Mouse (Mus musculus) brown adipose tissue, adult 24 weeks (tissue): Measurements from ENCODE around the gene Best3. TPM values are rescaled to one million over a fixed set of nuclear protein-coding genes. Genes with fewer than 3 reads are reported as not detected.
A peak's percentile ranks its signal among the peaks of the same experiment; 100 is the strongest.

ENCODE experiments used
- H3K27ac ChIP-seq: fragments of 200-500 bp; replicated peaks from 2 replicates; pipeline ENCODE4 v1.5.1; 2012; ENCODE audit warnings: low read depth, mild to moderate bottlenecking, low read length
- H3K4me1 ChIP-seq: fragments of 200-500 bp; 2 replicates; pipeline ENCODE4 v1.6.1; 2012; ENCODE audit warnings: low read length, mixed read lengths; ENCODE audit not compliant: control insufficient read depth, insufficient read depth, insufficient read length
- H3K4me3 ChIP-seq: fragments of 200-500 bp; 2 replicates; pipeline ENCODE4 v1.5.1; 2012; ENCODE audit warnings: low read depth, mild to moderate bottlenecking, low read length, moderate library complexity; ENCODE audit not compliant: insufficient read depth
- polyA plus RNA-seq: library from polyadenylated mRNA; stranded (reverse); fragments of >200 nt; gene quantifications from 2 replicates; pipeline ENCODE4 v1.2.4, GENCODE M21; 2012; ENCODE audit not compliant: missing spikeins, insufficient read depth, insufficient read length

The Best3 gene
- polyA plus RNA-seq, 1 experiment: not detected

DNA sequence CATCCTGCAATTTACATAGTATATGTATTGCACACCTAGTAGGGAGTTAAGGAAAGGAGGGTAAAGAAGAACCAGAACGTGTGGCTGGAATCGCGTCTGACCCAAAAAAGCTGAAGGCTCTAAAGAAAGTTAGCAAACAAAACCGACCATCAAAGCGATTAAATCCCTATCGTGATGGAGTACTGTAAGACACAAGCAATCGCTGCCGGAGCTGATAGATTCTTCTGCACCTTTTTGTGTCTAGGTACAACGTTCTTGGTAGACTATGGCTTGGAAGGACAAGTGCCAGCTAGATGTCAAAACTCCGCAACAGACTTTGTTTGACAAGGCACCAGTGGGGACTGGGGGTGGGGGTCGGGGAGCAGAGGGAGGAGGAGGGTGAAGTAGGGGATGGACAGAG, 22.0 kb upstream of the Best3 start:
- Histone ChIP-seq H3K4me3 (no peak overlapping the region), H3K27ac (no peak overlapping the region), H3K4me1 (no peaks in the 10 kb centered on the region)

- H3K27ac ChIP-seq: no peak overlapping the region
- no peak overlapping the region for H3K4me3 ChIP-seq
- no peaks in the 10 kb centered on the region for H3K4me1 ChIP-seq
Observed at GRCm38 (mm10) chr10:116964571-116964970, 21.5 kb upstream of the Best3 start.

GRCm38 (mm10) chr10:116965297-116965696, 20.8 kb upstream of the Best3 start:
- no peak overlapping the region for H3K27ac ChIP-seq
- no peak overlapping the region for H3K4me3 ChIP-seq
- H3K4me1 ChIP-seq: no peaks in the 10 kb centered on the region

- Histone ChIP-seq H3K27ac (no peak overlapping the region), H3K4me1 (no peaks in the 10 kb centered on the region), H3K4me3 (no peak overlapping the region)
Observed at GRCm38 (mm10) chr10:116966065-116966464, 20.0 kb upstream of the Best3 start.

DNA sequence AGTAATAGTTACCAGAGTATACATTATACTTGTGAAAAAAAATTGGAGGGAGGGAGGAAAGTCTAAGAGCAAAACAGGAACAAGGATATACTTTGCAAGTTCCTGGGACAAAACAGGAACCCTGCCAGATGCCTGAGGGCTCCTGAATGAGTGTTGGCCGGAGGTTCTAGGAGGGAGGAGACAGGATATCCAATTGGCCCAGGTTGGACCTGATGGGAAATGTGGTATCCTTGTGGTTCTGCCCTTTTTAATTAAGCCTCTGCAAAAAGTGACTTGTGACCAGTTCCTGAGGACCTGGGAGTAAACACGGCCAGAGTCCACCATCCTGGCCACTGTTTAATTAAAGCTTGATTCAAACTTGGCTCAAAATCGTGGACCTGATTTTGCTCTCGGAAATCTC, 17.4 kb upstream of the Best3 start:
- no peak overlapping the region for H3K27ac ChIP-seq
- no peak overlapping the region for H3K4me3 ChIP-seq
- no peaks in the 10 kb centered on the region for H3K4me1 ChIP-seq

DNA sequence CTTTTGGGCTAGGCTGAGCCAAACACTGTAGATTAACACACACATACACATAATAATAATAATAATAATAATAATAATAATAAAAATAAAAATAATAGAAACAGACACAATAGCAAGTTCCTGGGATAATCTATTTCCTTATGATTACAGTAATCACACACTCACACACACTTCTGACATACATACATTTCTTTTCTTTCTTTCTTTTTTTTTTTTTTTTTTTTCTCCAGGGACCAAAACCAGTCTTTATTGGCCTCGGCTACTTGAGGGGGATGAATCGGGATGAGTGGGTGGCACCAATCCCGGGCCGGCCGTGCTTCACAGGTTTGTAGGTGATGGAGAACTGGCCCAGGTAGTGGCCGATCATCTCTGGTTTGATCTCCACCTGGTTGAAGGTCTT, 13.6 kb upstream of the Best3 start, which contains the start of gene Gm10271:
Gm10271 (minus strand) TSS at position 101 of the 400 bp plus-strand sequence.
- Histone ChIP-seq H3K4me3 (no peak within 1 kb of the TSS), H3K4me1 (no peaks in the 10 kb centered on the region), H3K27ac (no peak within 1 kb of the TSS)

- no peak overlapping the region for H3K4me3 ChIP-seq
Observed at GRCm38 (mm10) chr10:116977455-116977854, 8.7 kb upstream of the Best3 start.

GRCm38 (mm10) chr10:116977858-116978257, 8.3 kb upstream of the Best3 start:
- no peaks in the 10 kb centered on the region for H3K4me1 ChIP-seq
- no peak overlapping the region for H3K27ac ChIP-seq
- no peak overlapping the region for H3K4me3 ChIP-seq

More at GRCm38 (mm10) chr10:116977455-116977854, 8.7 kb upstream of the Best3 start:
- no peaks in the 10 kb centered on the region for H3K4me1 ChIP-seq
- no peak overlapping the region for H3K27ac ChIP-seq

GRCm38 (mm10) chr10:116978841-116979240, 7.3 kb upstream of the Best3 start:
- Histone ChIP-seq H3K4me1 (no peaks in the 10 kb centered on the region), H3K27ac (no peak overlapping the region), H3K4me3 (no peak overlapping the region)

DNA sequence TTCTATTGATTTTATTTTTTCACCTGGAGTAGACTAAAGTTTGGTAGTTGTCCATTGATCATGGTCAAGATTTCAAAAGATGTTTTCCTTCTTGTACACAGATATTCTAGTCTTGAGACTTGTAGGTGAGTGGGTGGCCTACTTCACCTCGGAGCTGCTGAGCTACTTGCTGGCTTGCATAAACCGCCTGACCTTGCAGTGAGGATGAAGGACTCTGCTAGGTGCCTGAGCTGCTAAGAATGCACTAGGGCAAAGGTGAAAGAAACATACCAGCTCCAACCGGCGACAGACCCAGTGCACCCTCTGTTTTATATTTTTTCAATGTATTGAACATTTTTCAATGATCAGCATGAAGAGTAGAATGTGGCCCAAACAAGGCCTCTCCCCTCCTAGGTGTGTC, 5.8 kb upstream of the Best3 start:
- Histone ChIP-seq H3K4me3 (no peak overlapping the region), H3K27ac (peak overlapping the region; percentile 69; the same call in 1 of the 2 replicates), H3K4me1 (no peaks in the 10 kb centered on the region)

DNA sequence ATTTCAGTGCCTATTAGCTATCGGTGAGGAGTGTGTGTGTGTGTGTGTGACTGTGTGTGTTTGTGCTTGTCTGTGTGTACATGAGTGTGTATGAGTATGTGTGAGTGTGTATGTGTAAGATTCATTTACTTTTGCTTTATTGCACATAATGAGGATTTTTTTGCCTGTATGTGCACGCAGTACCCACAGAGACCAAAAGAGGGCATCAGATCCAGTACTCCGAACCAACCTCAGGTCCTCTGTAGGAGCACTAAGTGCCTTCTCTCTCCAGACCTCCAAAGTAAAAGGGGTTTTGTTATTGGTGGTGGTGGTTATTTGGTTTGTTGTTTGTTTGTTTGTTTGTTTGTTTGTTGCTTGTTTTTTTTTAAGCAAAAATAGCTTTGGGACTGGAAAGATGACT, 5.2 kb upstream of the Best3 start:
- no peaks in the 10 kb centered on the region for H3K4me1 ChIP-seq
- H3K27ac ChIP-seq: no peak overlapping the region
- no peak overlapping the region for H3K4me3 ChIP-seq

- Histone ChIP-seq H3K27ac (no peak overlapping the region), H3K4me3 (no peak overlapping the region), H3K4me1 (no peaks in the 10 kb centered on the region)
Observed at GRCm38 (mm10) chr10:116982526-116982925, 3.6 kb upstream of the Best3 start.

DNA sequence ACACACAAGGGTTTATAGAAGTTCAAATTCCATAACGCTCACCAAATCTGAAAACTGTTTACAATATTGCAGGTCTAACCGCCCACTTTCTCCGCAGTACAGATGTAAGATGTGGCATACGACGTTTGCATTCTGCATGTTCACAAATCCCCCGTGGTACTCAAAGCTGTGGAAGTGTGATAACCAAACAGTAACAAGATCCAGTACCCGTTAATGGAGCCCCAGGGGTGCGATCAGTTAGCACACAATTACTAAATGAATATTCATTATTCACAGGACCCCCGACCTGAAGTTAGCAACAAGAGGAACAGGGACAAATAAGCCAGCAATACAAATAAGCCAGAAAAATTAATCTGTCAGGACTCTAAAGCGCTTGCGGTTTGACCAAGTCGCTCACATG, 1.3 kb upstream of the Best3 start:
- no peak overlapping the region for H3K4me3 ChIP-seq
- H3K27ac ChIP-seq: no peak overlapping the region

DNA sequence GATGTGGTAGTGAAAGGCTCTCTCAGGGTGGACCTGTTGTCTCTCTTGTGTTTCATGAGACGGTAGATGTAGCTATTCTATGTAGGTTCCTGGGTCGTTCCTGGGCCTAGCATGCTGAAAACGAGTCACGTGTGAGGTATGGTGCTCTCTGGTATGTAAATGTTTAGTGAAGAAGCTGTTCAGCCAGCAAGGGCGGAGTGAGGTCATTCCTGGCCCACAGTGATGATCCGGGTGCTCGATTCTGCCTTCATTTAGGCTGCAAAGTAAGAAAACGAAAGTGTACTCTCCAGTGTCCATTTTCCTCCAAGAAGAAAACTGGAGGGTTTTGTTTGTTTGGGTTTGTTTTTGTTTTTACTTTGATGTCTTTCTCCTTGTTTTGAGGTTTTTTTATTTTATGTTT, 7.9 kb downstream of the Best3 start:
- H3K4me1 ChIP-seq: no peaks in the 10 kb centered on the region
- H3K27ac ChIP-seq: no peak overlapping the region
- H3K4me3 ChIP-seq: no peak overlapping the region

More for the DNA sequence above, 1.3 kb upstream of the Best3 start:
- H3K4me1 ChIP-seq: no peaks in the 10 kb centered on the region

GRCm38 (mm10) chr10:116995162-116995561, 9.0 kb downstream of the Best3 start:
- Histone ChIP-seq H3K4me1 (no peaks in the 10 kb centered on the region), H3K4me3 (no peak overlapping the region), H3K27ac (no peak overlapping the region)

GRCm38 (mm10) chr10:116995584-116996235, 9.6 kb downstream of the Best3 start:
- Histone ChIP-seq H3K4me3 (no peak overlapping the region), H3K27ac (no peak overlapping the region), H3K4me1 (no peaks in the 10 kb centered on the region)
